Mouse (Mus musculus) kidney, adult 2 months (tissue): ENCODE measurements at regions not wholly inside any gene's neighbourhood (a gene's known extent, or its start where the extent isn't known, plus 50 kb on each side); places are given as distances from the start of the nearest gene placed in this dataset.

Experiments used
- CTCF ChIP-seq: fragments of 200-500 bp; conservative IDR thresholded peaks from 2 replicates; pipeline ENCODE4 v1.5.1; 2011; ENCODE audit warnings: low read depth, mild to moderate bottlenecking, control low read depth, low read length, moderate library complexity, mixed read lengths; ENCODE audit not compliant: insufficient read depth, insufficient read length
- POLR2A ChIP-seq: fragments of 200-500 bp; IDR thresholded peaks from one replicate; pipeline ENCODE4 v1.6.1; 2011; ENCODE audit warnings: low read depth, low read length, control low read depth

DNA sequence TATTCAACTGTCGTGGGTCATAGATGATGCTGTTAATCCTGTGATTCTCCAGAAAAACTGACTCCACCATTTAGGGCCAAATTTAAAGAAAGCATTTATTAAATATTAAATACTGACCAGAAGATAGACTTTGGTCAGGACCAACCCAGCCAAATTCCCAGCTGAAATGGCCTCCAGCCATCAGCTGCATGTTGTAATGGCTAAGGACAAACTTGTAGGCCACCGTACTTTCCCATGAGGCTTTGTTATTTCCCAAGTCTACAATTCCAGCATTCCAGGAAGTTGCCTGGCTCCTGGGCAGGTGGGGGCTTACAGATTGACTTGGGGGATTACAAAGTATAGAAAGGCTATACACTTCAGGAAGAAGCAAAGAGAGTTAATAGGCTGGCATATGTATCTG, 272.5 kb upstream of the Fn1 start:
- TF ChIP-seq POLR2A: no peak
- TF ChIP-seq CTCF: no peak
